Mouse (Mus musculus): ENCODE results near the gene Otos. TPM values are rescaled to one million over a fixed set of nuclear protein-coding genes. Genes with fewer than 3 reads are reported as not detected.

Gene Otos
- polyA plus RNA-seq, 1 experiment from 2014 or later = 0.17 TPM

DNA sequence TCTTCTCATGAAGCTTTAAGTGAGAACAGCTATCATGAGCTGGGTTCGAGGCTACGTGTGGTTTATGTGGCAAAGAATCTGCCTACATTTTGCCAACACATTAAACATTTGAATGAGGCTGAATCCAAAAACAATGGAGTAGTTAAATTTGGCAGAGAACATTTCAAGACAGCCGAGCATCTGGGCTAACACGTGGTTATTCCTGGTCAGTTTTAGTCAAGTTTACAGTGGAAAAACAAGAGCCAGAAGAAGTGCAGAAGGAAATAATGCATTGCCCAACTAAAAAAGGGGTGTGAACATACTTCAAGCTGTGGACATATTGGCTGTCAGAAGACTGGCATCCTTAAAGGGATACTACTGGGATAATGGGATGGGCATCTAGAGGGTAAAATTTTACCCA is 22.7 kb upstream of the Otos start:
- no peaks in the 10 kb centered on the region for H3K9me3 ChIP-seq (replicated peaks)
- H3K27ac ChIP-seq (replicated peaks) = no peak overlapping the region
- no peak overlapping the region for H3K4me3 ChIP-seq (replicated peaks)
- no peak for ATAC-seq (ENCODE audit: insufficient number of reproducible peaks, low FRiP score, low TSS enrichment, low read depth)
- 81% methylated on average over 4 of the region's 4 CpGs for WGBS
- H3K4me2 ChIP-seq (replicated peaks) = no peak overlapping the region
- H3K9ac ChIP-seq = no peak overlapping the region
- no peaks in the 10 kb centered on the region for H3K27me3 ChIP-seq
- no peaks in the 10 kb centered on the region for H3K36me3 ChIP-seq
- H3K4me1 ChIP-seq = no peaks in the 10 kb centered on the region

GRCm38 (mm10) chr1:92669430-92669829 is 20.8 kb upstream of the Otos start:
- Histone ChIP-seq H3K4me1 (no peaks in the 10 kb centered on the region), H3K27ac (replicated peaks) (no peak overlapping the region), H3K36me3 (no peaks in the 10 kb centered on the region), H3K9me3 (replicated peaks) (no peaks in the 10 kb centered on the region), H3K4me3 (replicated peaks) (no peak overlapping the region), H3K9ac (no peak overlapping the region), H3K27me3 (no peaks in the 10 kb centered on the region), H3K4me2 (replicated peaks) (no peak overlapping the region)
- ATAC-seq (ENCODE audit: insufficient number of reproducible peaks, low FRiP score, low TSS enrichment, low read depth) = no peak
- 90% methylated on average over 3 of the region's 3 CpGs for WGBS

DNA sequence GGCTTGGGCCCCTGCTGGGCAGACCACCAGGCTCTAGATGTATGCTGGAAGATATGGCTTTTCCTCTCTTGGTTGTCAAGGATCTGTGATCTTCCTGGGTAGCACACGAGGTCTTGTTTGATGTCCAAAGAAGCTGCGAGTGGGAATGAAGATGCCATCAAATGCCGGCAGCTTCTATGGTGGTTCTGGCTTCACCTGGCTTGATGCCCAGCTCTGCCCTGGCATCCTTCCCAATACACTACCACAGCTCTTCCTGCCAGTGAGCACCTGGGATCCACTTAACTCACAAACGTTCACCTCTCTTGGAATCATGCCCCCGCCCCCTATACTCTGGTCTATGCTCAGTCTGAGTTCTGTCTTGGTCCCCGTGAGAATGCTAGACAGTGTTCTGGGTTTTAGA is 18.5 kb upstream of the Otos start:
- no peak overlapping the region for H3K4me2 ChIP-seq (replicated peaks)
- H3K27me3 ChIP-seq = no peaks in the 10 kb centered on the region
- no peak for ATAC-seq (ENCODE audit: insufficient number of reproducible peaks, low FRiP score, low TSS enrichment, low read depth)
- no peaks in the 10 kb centered on the region for H3K4me1 ChIP-seq
- H3K27ac ChIP-seq (replicated peaks) = no peak overlapping the region
- no peaks in the 10 kb centered on the region for H3K9me3 ChIP-seq (replicated peaks)
- H3K36me3 ChIP-seq = no peaks in the 10 kb centered on the region
- no peak overlapping the region for H3K4me3 ChIP-seq (replicated peaks)
- no peak overlapping the region for H3K9ac ChIP-seq
- 68% methylated on average over 6 of the region's 6 CpGs for WGBS

- Histone ChIP-seq H3K4me3 (replicated peaks) (no peak overlapping the region), H3K4me2 (replicated peaks) (no peak overlapping the region), H3K4me1 (no peaks in the 10 kb centered on the region), H3K27me3 (no peaks in the 10 kb centered on the region), H3K9ac (no peak overlapping the region), H3K9me3 (replicated peaks) (no peaks in the 10 kb centered on the region), H3K27ac (replicated peaks) (no peak overlapping the region), H3K36me3 (no peaks in the 10 kb centered on the region)
- ATAC-seq (ENCODE audit: insufficient number of reproducible peaks, low FRiP score, low TSS enrichment, low read depth) = no peak
- 47% methylated on average over 5 of the region's 5 CpGs for WGBS
Observed at GRCm38 (mm10) chr1:92659392-92659791, 10.8 kb upstream of the Otos start.

DNA sequence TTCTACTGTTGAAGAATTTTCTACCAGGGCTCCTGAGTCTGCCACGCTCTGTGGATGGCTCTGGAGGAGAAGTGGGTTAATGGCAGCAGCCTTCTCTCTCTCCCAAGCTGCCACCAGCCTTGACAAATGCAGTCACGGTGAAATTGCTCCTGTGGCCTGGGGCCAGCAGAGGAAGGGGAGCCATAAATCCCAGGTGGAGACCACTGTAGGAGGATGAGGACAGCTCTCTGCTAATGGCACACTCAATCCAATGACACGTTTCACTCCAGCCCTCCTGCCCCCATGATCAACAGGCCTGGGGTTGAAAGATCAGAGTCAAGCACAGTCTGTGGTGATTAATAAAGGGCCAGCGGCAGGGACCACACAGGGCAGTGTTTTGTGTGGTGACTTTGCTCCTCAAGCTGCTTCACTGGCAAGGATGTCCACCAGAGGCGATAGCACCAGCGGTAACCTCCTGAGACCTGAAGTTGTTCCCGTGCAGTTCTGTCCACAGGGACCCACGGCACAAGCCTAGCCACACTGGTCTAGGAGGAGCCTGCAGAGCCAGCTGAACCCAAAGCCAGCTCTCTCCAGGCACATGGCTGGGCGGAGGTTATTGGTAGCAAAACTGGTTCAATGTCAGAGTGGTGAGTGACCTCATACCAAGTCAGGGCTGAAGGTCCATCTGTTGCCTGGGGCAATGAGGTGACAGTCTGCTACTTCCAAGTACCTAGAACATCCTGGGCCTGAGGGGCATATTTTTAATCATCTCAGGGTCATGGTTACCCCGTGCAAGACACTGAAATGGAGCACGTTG is 8.6 kb upstream of the Otos start:
- H3K4me3 ChIP-seq (replicated peaks) = no peak overlapping the region
- no peaks in the 10 kb centered on the region for H3K36me3 ChIP-seq
- H3K9ac ChIP-seq = no peak overlapping the region
- no peaks in the 10 kb centered on the region for H3K9me3 ChIP-seq (replicated peaks)
- WGBS = 74% methylated on average over 11 of the region's 11 CpGs
- no peak overlapping the region for H3K27ac ChIP-seq (replicated peaks)
- no peaks in the 10 kb centered on the region; the same call in 1 of the 2 replicates for H3K27me3 ChIP-seq
- H3K4me1 ChIP-seq = no peaks in the 10 kb centered on the region
- ATAC-seq (ENCODE audit: insufficient number of reproducible peaks, low FRiP score, low TSS enrichment, low read depth) = no peak
- no peak overlapping the region for H3K4me2 ChIP-seq (replicated peaks)

DNA sequence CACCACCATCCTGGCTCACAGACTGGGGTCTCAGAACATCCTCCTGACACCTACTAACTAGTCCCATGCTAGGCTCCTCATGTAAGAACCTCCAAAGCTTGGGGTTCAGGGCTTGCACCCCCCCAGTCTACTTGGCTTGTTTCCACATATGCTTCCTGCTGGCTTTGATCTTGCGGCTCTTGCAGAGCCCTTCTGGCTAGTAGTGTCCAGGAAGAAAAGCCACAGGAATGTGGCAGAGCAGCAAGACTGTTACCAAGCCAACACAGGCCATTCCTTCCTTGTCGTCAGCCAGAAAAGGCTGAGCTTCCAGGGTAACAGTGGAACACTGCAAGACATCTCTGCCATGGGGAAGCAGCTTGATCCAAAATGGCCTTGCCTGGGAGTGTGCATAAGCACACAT is 6.0 kb upstream of the Otos start:
- no peak for ATAC-seq (ENCODE audit: insufficient number of reproducible peaks, low FRiP score, low TSS enrichment, low read depth)
- WGBS = 28% methylated on average over 2 of the region's 2 CpGs
- H3K4me3 ChIP-seq (replicated peaks) = no peak overlapping the region

GRCm38 (mm10) chr1:92653179-92653578 is 4.5 kb upstream of the Otos start:
- Histone ChIP-seq H3K27me3 (no peaks in the 10 kb centered on the region; the same call in 1 of the 2 replicates), H3K4me1 (peaks cover 6% of the 10 kb centered on the region), H3K9ac (no peak overlapping the region), H3K27ac (replicated peaks) (no peak overlapping the region), H3K9me3 (replicated peaks) (no peaks in the 10 kb centered on the region), H3K36me3 (no peaks in the 10 kb centered on the region), H3K4me2 (replicated peaks) (no peak overlapping the region), H3K4me3 (replicated peaks) (no peak overlapping the region)
- WGBS = 82% methylated on average over 3 of the region's 3 CpGs
- no peak for ATAC-seq (ENCODE audit: insufficient number of reproducible peaks, low FRiP score, low TSS enrichment, low read depth)

More for the DNA sequence above, 6.0 kb upstream of the Otos start:
- H3K9ac ChIP-seq = no peak overlapping the region
- no peak overlapping the region for H3K27ac ChIP-seq (replicated peaks)
- no peaks in the 10 kb centered on the region for H3K36me3 ChIP-seq
- H3K9me3 ChIP-seq (replicated peaks) = no peaks in the 10 kb centered on the region
- no peaks in the 10 kb centered on the region; the same call in 1 of the 2 replicates for H3K27me3 ChIP-seq
- H3K4me2 ChIP-seq (replicated peaks) = no peak overlapping the region
- H3K4me1 ChIP-seq = no peaks in the 10 kb centered on the region

DNA sequence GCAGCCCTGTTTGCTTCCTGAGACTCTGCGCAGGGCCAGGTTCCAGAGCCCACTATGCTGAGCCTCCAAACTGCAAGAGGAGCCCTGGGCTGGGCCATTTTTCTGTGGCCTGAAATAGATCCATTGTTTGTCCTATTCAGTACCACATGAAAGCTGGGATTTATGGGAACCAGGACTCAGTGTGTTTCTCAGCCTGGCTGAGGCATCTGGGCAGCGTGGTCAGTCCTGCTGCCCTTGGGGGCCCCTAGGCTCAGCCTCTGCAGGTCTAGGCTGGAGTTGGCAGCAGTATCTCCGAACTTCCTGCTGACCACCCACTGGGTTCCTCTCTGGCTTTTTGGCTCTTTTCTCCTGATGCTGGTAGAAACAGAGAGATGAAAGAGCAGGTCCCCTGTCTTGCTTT is 2.8 kb upstream of the Otos start:
- 63% methylated on average over 3 of the region's 3 CpGs for WGBS

GRCm38 (mm10) chr1:92648197-92648596 is 444 bp downstream of the Otos start:
- Histone ChIP-seq H3K4me1 (peaks cover 14% of the 10 kb centered on the region), H3K4me2 (replicated peaks) (peak overlapping the region; percentile 17; the same call in 1 of the 2 replicates), H3K36me3 (no peaks in the 10 kb centered on the region), H3K27me3 (no peaks in the 10 kb centered on the region; the same call in 1 of the 2 replicates), H3K9ac (no peak overlapping the region), H3K27ac (replicated peaks) (no peak overlapping the region), H3K9me3 (replicated peaks) (no peaks in the 10 kb centered on the region), H3K4me3 (replicated peaks) (no peak overlapping the region)
- ATAC-seq (ENCODE audit: insufficient number of reproducible peaks, low FRiP score, low TSS enrichment, low read depth) = no peak
- WGBS = 49% methylated on average over 10 of the region's 10 CpGs

More for the DNA sequence above, 2.8 kb upstream of the Otos start:
- Histone ChIP-seq H3K36me3 (no peaks in the 10 kb centered on the region), H3K4me2 (replicated peaks) (no peak overlapping the region), H3K4me1 (peaks cover 14% of the 10 kb centered on the region), H3K9ac (no peak overlapping the region), H3K27ac (replicated peaks) (no peak overlapping the region), H3K9me3 (replicated peaks) (no peaks in the 10 kb centered on the region), H3K4me3 (replicated peaks) (no peak overlapping the region), H3K27me3 (no peaks in the 10 kb centered on the region; the same call in 1 of the 2 replicates)
- no peak for ATAC-seq (ENCODE audit: insufficient number of reproducible peaks, low FRiP score, low TSS enrichment, low read depth)

DNA sequence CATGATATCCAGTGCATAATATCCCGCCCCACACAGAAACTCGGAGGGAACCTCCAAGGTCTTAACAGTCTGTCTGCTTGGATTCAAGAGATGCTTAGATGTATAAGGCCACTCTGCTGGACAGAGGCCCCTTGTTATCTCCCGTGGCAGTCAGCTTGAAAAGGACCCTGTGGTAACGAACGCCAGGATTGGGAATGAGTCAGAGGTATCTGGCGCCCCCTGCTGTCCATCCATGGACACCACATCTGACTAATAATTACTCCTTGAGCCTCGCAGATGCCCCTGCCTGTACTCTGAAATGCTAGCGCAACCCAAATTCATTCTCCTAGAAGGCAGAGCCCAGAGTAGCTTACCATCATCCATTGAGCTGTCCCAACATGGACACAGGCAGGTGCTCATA is 889 bp downstream of the Otos start:
- 8% methylated on average over 8 of the region's 8 CpGs for WGBS
- Histone ChIP-seq H3K4me1 (peaks cover 14% of the 10 kb centered on the region), H3K9ac (no peak overlapping the region), H3K27me3 (no peaks in the 10 kb centered on the region; the same call in 1 of the 2 replicates), H3K27ac (replicated peaks) (no peak overlapping the region), H3K9me3 (replicated peaks) (no peaks in the 10 kb centered on the region), H3K4me3 (replicated peaks) (no peak overlapping the region), H3K36me3 (no peaks in the 10 kb centered on the region), H3K4me2 (replicated peaks) (peak overlapping the region; percentile 17; the same call in 1 of the 2 replicates)
- no peak for ATAC-seq (ENCODE audit: insufficient number of reproducible peaks, low FRiP score, low TSS enrichment, low read depth)

GRCm38 (mm10) chr1:92647026-92647425 is 1.6 kb downstream of the Otos start:
- no peak overlapping the region for H3K9ac ChIP-seq
- H3K36me3 ChIP-seq = no peaks in the 10 kb centered on the region
- 68% methylated on average over 4 of the region's 4 CpGs for WGBS
- no peak overlapping the region for H3K4me2 ChIP-seq (replicated peaks)
- ATAC-seq (ENCODE audit: insufficient number of reproducible peaks, low FRiP score, low TSS enrichment, low read depth) = no peak
- peaks cover 19% of the 10 kb centered on the region for H3K4me1 ChIP-seq
- H3K27me3 ChIP-seq = no peaks in the 10 kb centered on the region; the same call in 1 of the 2 replicates
- no peak overlapping the region for H3K4me3 ChIP-seq (replicated peaks)
- no peaks in the 10 kb centered on the region for H3K9me3 ChIP-seq (replicated peaks)
- no peak overlapping the region for H3K27ac ChIP-seq (replicated peaks)

DNA sequence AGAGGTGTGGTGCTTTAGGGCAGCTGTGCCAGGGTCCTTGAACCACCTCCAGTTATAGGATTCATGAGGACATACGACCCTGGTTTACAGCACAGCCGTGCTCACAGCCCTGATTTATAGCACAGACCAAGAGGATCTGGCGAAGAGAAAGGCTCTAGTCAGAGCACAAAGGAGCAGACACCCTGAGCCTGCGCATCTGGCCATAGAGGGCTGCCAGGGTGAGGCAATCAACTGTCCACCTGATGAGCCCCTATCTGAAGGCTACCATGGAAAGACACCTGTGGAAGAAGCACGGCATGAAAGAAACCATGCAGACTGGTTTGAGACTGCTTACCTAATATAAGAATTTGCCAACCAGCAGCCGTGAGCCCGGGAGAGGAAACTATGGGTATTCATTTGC is 2.0 kb downstream of the Otos start:
- Histone ChIP-seq H3K4me1 (peaks cover 21% of the 10 kb centered on the region), H3K9me3 (replicated peaks) (no peaks in the 10 kb centered on the region), H3K4me2 (replicated peaks) (no peak overlapping the region), H3K4me3 (replicated peaks) (no peak overlapping the region), H3K27ac (replicated peaks) (no peak overlapping the region), H3K9ac (no peak overlapping the region), H3K36me3 (no peaks in the 10 kb centered on the region), H3K27me3 (no peaks in the 10 kb centered on the region; the same call in 1 of the 2 replicates)
- WGBS = 77% methylated on average over 7 of the region's 7 CpGs
- ATAC-seq (ENCODE audit: insufficient number of reproducible peaks, low FRiP score, low TSS enrichment, low read depth) = no peak
